8 mouse cellular contexts compared by ENCODE assay signal in the genomic region with DNA sequence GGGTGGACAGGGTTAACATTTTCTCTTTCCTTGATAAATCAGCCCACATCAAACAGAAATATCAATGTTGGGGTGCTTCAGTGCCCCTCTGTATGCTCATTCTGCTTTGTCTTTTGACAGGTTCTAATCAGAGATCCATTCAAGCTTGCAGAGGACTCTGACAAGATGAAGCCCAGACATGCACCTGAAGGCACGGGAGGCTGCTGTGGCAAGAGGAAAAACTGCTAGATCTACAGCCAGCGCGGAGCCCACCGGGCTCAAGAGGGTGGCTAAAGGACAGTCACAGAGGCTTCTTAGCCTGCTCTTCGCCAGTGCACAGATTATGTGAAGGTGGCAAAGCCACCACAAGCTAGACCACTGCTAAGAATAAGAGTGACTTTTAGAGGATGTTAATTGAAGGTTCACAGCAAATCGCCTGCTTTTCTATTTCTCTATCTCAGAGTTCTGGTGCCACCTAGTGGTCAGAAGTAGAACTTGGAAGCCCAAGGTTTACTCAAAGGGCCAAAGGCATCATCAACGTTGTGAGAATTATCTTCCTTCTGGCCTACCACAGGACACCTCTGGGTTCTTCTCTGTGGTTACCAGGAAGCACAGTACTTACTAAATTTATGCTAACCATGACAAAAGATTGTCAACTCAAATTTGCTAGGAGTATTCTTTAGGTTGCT. TPM values are rescaled to one million over a fixed set of nuclear protein-coding genes. Genes with fewer than 3 reads are reported as not detected.
A peak's percentile ranks its signal among the peaks of the same experiment; 100 is the strongest.
DNase-seq lines count a peak whose midpoint lies in the region; ATAC-seq and TF ChIP-seq lines count a peak whose summit lies in the region.
"Had no signal": no experiment of that assay in that cellular context is flagged by ENCODE, and none has a peak within 500 bp of the region (broad histone marks: within the 10 kb centered on the region; RNA-seq: fewer than 3 reads in every experiment).

No protein-coding gene starts in this region.

- ATAC-seq in frontal cortex, adult (ENCODE audit: low TSS enrichment) = peak; percentile 47; the same call in 1 of the 2 replicates

- H3K79me3 ChIP-seq in C2C12 (ENCODE audit: low read depth) = no peaks in the 10 kb centered on the region

- H3K27me3 ChIP-seq in C2C12 (ENCODE audit: control insufficient read depth, insufficient read depth, insufficient read length) = peaks cover 13% of the 10 kb centered on the region
- H3K27me3 ChIP-seq: heart, embryonic 15.5 days had no signal

- no peaks in the 10 kb centered on the region for H3K79me2 ChIP-seq in C2C12 (ENCODE audit: control insufficient read depth, insufficient read depth)

- DNase-seq in ES-CJ7 (ENCODE audit: low read depth, low spot score) = peak; percentile 67
- peak; percentile 72 to 75 for DNase-seq in cerebellum, adult 18-20 months
- DNase-seq in kidney, postnatal 10 days = peak; percentile 80
- peak; percentile 33 to 55 for DNase-seq in lung, adult 18-20 months
- peak; percentile 58 for DNase-seq in right cerebral cortex, postnatal 14 days

- H3ac ChIP-seq in C2C12 (ENCODE audit: control insufficient read depth, insufficient read length, low read depth) = no peak overlapping the region

- TF ChIP-seq CTCF in C2C12 (IDR thresholded peaks at IDR 0.05; ENCODE audit: control insufficient read depth, insufficient read depth, insufficient read length) = peak; percentile 20

- H3K4me3 ChIP-seq in C2C12 (ENCODE audit: insufficient read depth, poor library complexity, severe bottlenecking) = no peak overlapping the region
- H3K4me3 ChIP-seq: heart, embryonic 15.5 days had no signal

- no peaks in the 10 kb centered on the region for H3K36me3 ChIP-seq in C2C12 (ENCODE audit: control insufficient read depth, insufficient read depth)
- H3K36me3 ChIP-seq: heart, embryonic 15.5 days had no signal

TF ChIP-seq in C2C12, 6 proteins besides CTCF, POLR2A, EP300 and RAD21:
- TF ChIP-seq USF1 (IDR thresholded peaks at IDR 0.05; ENCODE audit: low read depth) = no peak
- TF ChIP-seq CEBPB (IDR thresholded peaks at IDR 0.05; ENCODE audit: low read depth) = no peak
- no peak for TF ChIP-seq MYOG (IDR thresholded peaks at IDR 0.05; ENCODE audit: control insufficient read depth, extremely low read depth, insufficient read length)
- no peak for TF ChIP-seq MYOD1 (IDR thresholded peaks at IDR 0.05; ENCODE audit: control insufficient read depth, insufficient read length, low read depth)
- TF ChIP-seq FOSL1 (IDR thresholded peaks at IDR 0.05; ENCODE audit: insufficient read depth, low read length, poor library complexity, severe bottlenecking) = no peak
- TF ChIP-seq MAX (IDR thresholded peaks at IDR 0.05) = no peak

RNA-seq across cellular contexts. Expression of gene Cnnm2, which starts 20.9 kb away (rescaled TPM):
- 4.1 TPM for polyA plus RNA-seq in C2C12 (2012; fragmentation: generic; extraction: Trizol)

RNA-seq across cellular contexts. Expression of gene As3mt, which starts 33.2 kb away (rescaled TPM):
- 0.74 TPM for polyA plus RNA-seq in C2C12 (2012; fragmentation: generic; extraction: Trizol)

RNA-seq across cellular contexts. Expression of gene Borcs7, which starts 50.8 kb away (rescaled TPM):
- 4.0 TPM for polyA plus RNA-seq in C2C12 (2012; fragmentation: generic; extraction: Trizol)
